Mouse (Mus musculus): ENCODE measurements around the gene Abcc8.
A peak's percentile ranks its signal among the peaks of the same experiment; 100 is the strongest.

- TF ChIP-seq CTCF (conservative IDR thresholded peaks at IDR 0.05 in 1 of 2, IDR thresholded peaks at IDR 0.05 in 1 of 2; ENCODE audit: low read depth in 2 of 2, low read length in 2 of 2), result peak; percentile 46 to 78
- TF ChIP-seq GABPA (IDR thresholded peaks at IDR 0.05; ENCODE audit: insufficient replicate concordance, low read depth, low read length), result no peak
- TF ChIP-seq MYC (IDR thresholded peaks at IDR 0.05; ENCODE audit: low read depth, low read length), result no peak
Observed at GRCm38 (mm10) chr7:46226253-46226652, 46.4 kb upstream of the Abcc8 start.

Data from CH12.LX (cell line).